Mouse (Mus musculus) myocyte (in vitro differentiated cells): ENCODE measurements at regions not wholly inside any gene's neighbourhood (a gene's known extent, or its start where the extent isn't known, plus 50 kb on each side); places are given as distances from the start of the nearest gene placed in this dataset.

Source experiments
- H3K27me3 ChIP-seq: one replicate; pipeline ENCODE4 v1.6.1; 2011; ENCODE audit not compliant: control insufficient read depth, insufficient read depth, insufficient read length
- H3K36me3 ChIP-seq: one replicate; pipeline ENCODE4 v1.6.1; 2011; ENCODE audit not compliant: control insufficient read depth, insufficient read depth
- H3K4me2 ChIP-seq: one replicate; pipeline ENCODE4 v1.6.1; 2011; ENCODE audit warnings: low read depth, control low read depth
- H3K4me3 ChIP-seq: one replicate; pipeline ENCODE4 v1.5.1; 2011; ENCODE audit warnings: mild to moderate bottlenecking, control low read depth, moderate library complexity
- H3K79me2 ChIP-seq: one replicate; pipeline ENCODE4 v1.6.1; 2011; ENCODE audit not compliant: control insufficient read depth, insufficient read depth
- H3ac ChIP-seq: one replicate; pipeline ENCODE4 v1.6.1; 2011; ENCODE audit not compliant: control insufficient read depth, insufficient read length
- CEBPB ChIP-seq: IDR thresholded peaks from 2 replicates; pipeline ENCODE4 v1.6.1; 2011; ENCODE audit warnings: mild to moderate bottlenecking, moderate library complexity; ENCODE audit not compliant: poor library complexity, insufficient read depth, severe bottlenecking
- E2F4 ChIP-seq: IDR thresholded peaks from one replicate; pipeline ENCODE4 v1.6.1; 2011; ENCODE audit warnings: mild to moderate bottlenecking, control low read depth, moderate library complexity; ENCODE audit not compliant: insufficient read depth
- MAX ChIP-seq: IDR thresholded peaks from one replicate; pipeline ENCODE4 v1.6.1; 2011; ENCODE audit warnings: low read depth, mild to moderate bottlenecking, control low read depth
- MYOD1 ChIP-seq, 3 experiments: IDR thresholded peaks; one replicate each; pipeline ENCODE4 v1.6.1; 2011; ENCODE audit warnings: control low read depth in 2 of 3, low read depth in 2 of 3, mild to moderate bottlenecking in 2 of 3, moderate library complexity in 1 of 3; ENCODE audit not compliant: insufficient read length in 2 of 3, control insufficient read depth in 1 of 3
- MYOG ChIP-seq, 3 experiments: IDR thresholded peaks; one replicate each; pipeline ENCODE4 v1.6.1; 2011; ENCODE audit warnings: control low read depth in 2 of 3, low read depth in 2 of 3, mild to moderate bottlenecking in 2 of 3; ENCODE audit not compliant: insufficient read length in 2 of 3, control insufficient read depth in 1 of 3, insufficient read depth in 1 of 3
- POLR2A ChIP-seq: IDR thresholded peaks from one replicate; pipeline ENCODE4 v1.6.1; 2011; ENCODE audit warnings: low read depth, mild to moderate bottlenecking, control low read depth, moderate library complexity; ENCODE audit not compliant: insufficient read length
- POLR2AphosphoS2 ChIP-seq: IDR thresholded peaks from one replicate; pipeline ENCODE4 v1.6.1; 2011; ENCODE audit warnings: low read depth, control low read depth; ENCODE audit not compliant: insufficient read length
- REST ChIP-seq: IDR thresholded peaks from one replicate; pipeline ENCODE4 v1.6.1; 2011; ENCODE audit warnings: mild to moderate bottlenecking, control low read depth, moderate library complexity; ENCODE audit not compliant: insufficient read depth, insufficient read length
- SRF ChIP-seq: IDR thresholded peaks from one replicate; pipeline ENCODE4 v1.6.1; 2011; ENCODE audit warnings: low read depth; ENCODE audit not compliant: control insufficient read depth, insufficient read length
- TCF12 ChIP-seq: IDR thresholded peaks from one replicate; pipeline ENCODE4 v1.6.1; 2011; ENCODE audit warnings: mild to moderate bottlenecking, control low read depth; ENCODE audit not compliant: poor library complexity, insufficient read depth, severe bottlenecking
- TCF3 ChIP-seq: IDR thresholded peaks from one replicate; pipeline ENCODE4 v1.6.1; 2011; ENCODE audit warnings: low read depth, control low read depth; ENCODE audit not compliant: insufficient read length
- USF1 ChIP-seq: IDR thresholded peaks from one replicate; pipeline ENCODE4 v1.6.1; 2011; ENCODE audit warnings: low read depth, mild to moderate bottlenecking, control low read depth, moderate library complexity

GRCm38 (mm10) chr14:61681708-61682701, 74.7 kb downstream of the Kcnrg start:
- Histone ChIP-seq H3K36me3 (no peaks in the 10 kb centered on the region), H3K4me2 (peak overlapping the region; percentile 65), H3ac (peak overlapping the region; percentile 58), H3K79me2 (peaks cover 36% of the 10 kb centered on the region), H3K4me3 (peak overlapping the region; percentile 74), H3K27me3 (no peaks in the 10 kb centered on the region)
- TF ChIP-seq POLR2A (peak; percentile 72), TCF3 (no peak), SRF (no peak), MAX (no peak), MYOD1 (IDR thresholded peaks at IDR 0.05; ENCODE audit: control insufficient read depth in 1 of 3, insufficient read length in 2 of 3, low read depth in 2 of 3) (peak in 1 of 3 experiments; percentile 6), USF1 (peak; percentile 75), MYOG (IDR thresholded peaks at IDR 0.05; ENCODE audit: control insufficient read depth in 1 of 3, insufficient read depth in 1 of 3, insufficient read length in 2 of 3, low read depth in 2 of 3) (peak in 1 of 3 experiments; percentile 28), CEBPB (peak; percentile 73)

GRCm38 (mm10) chr14:61682721-61683355, 75.6 kb downstream of the Kcnrg start:
- Histone ChIP-seq H3K4me3 (peak overlapping the region; percentile 74), H3K36me3 (no peaks in the 10 kb centered on the region), H3K79me2 (peaks cover 27% of the 10 kb centered on the region), H3K27me3 (no peaks in the 10 kb centered on the region), H3K4me2 (peak overlapping the region; percentile 70), H3ac (peak overlapping the region; percentile 58)
- no peak for TF ChIP-seq TCF12
- TF ChIP-seq POLR2A, result peak; percentile 61
- no peak for TF ChIP-seq SRF
- no peak for TF ChIP-seq REST
- TF ChIP-seq MAX, result no peak
- peak in 1 of 3 experiments; percentile 1 for TF ChIP-seq MYOG (IDR thresholded peaks at IDR 0.05; ENCODE audit: control insufficient read depth in 1 of 3, insufficient read depth in 1 of 3, insufficient read length in 2 of 3, low read depth in 2 of 3)
- peak in 1 of 3 experiments; percentile 1 for TF ChIP-seq MYOD1 (IDR thresholded peaks at IDR 0.05; ENCODE audit: control insufficient read depth in 1 of 3, insufficient read length in 2 of 3, low read depth in 2 of 3)

- Histone ChIP-seq H3K27me3 (no peaks in the 10 kb centered on the region), H3K36me3 (no peaks in the 10 kb centered on the region), H3K4me2 (peak overlapping the region; percentile 70), H3K4me3 (peak overlapping the region; percentile 74), H3K79me2 (peaks cover 23% of the 10 kb centered on the region), H3ac (peak overlapping the region; percentile 58)
- TF ChIP-seq MYOG (IDR thresholded peaks at IDR 0.05; ENCODE audit: control insufficient read depth in 1 of 3, insufficient read depth in 1 of 3, insufficient read length in 2 of 3, low read depth in 2 of 3), result no peak
- no peak for TF ChIP-seq POLR2A
- TF ChIP-seq TCF3, result no peak
- no peak for TF ChIP-seq TCF12
- TF ChIP-seq E2F4, result no peak
- TF ChIP-seq MYOD1 (IDR thresholded peaks at IDR 0.05; ENCODE audit: control insufficient read depth in 1 of 3, insufficient read length in 2 of 3, low read depth in 2 of 3), result no peak
- TF ChIP-seq USF1, result no peak
- no peak for TF ChIP-seq MAX
- TF ChIP-seq REST, result no peak
- TF ChIP-seq SRF, result no peak
- TF ChIP-seq CEBPB, result no peak
- TF ChIP-seq POLR2AphosphoS2, result no peak
Measured at GRCm38 (mm10) chr14:61683356-61683740, 76.1 kb downstream of the Kcnrg start.

- Histone ChIP-seq H3K79me2 (peaks cover 18% of the 10 kb centered on the region), H3ac (no peak overlapping the region), H3K4me2 (no peak overlapping the region), H3K36me3 (no peaks in the 10 kb centered on the region), H3K4me3 (peak overlapping the region; percentile 74), H3K27me3 (no peaks in the 10 kb centered on the region)
- TF ChIP-seq MAX, result no peak
- no peak for TF ChIP-seq POLR2A
- no peak for TF ChIP-seq SRF
- TF ChIP-seq TCF12, result no peak
- TF ChIP-seq TCF3, result no peak
- no peak for TF ChIP-seq E2F4
Measured at GRCm38 (mm10) chr14:61683791-61684411, 76.6 kb downstream of the Kcnrg start.
